Mouse (Mus musculus): ENCODE measurements around the gene Apba2.

Gene Apba2

GRCm38 (mm10) chr7:64665120-64665519, 163.6 kb downstream of the Apba2 start:
- no peak for DNase-seq

- no peak for DNase-seq
Observed at GRCm38 (mm10) chr7:64665716-64666298, 164.3 kb downstream of the Apba2 start.

GRCm38 (mm10) chr7:64667959-64668358, 166.5 kb downstream of the Apba2 start:
- DNase-seq: no peak

- no peak for DNase-seq
Observed at GRCm38 (mm10) chr7:64679771-64680479, 178.4 kb downstream of the Apba2 start.

GRCm38 (mm10) chr7:64684893-64685292, 183.4 kb downstream of the Apba2 start:
- no peak for DNase-seq

- no peak for DNase-seq
Observed at GRCm38 (mm10) chr7:64688115-64688817, 186.8 kb downstream of the Apba2 start.

GRCm38 (mm10) chr7:64691831-64692230, 190.3 kb downstream of the Apba2 start:
- DNase-seq: no peak

GRCm38 (mm10) chr7:64694937-64695336, 193.4 kb downstream of the Apba2 start:
- no peak for DNase-seq

- DNase-seq: no peak
Observed at GRCm38 (mm10) chr7:64696521-64697281, 195.2 kb downstream of the Apba2 start.

- DNase-seq: no peak
Observed at GRCm38 (mm10) chr7:64697791-64698337, 196.4 kb downstream of the Apba2 start.

- DNase-seq: no peak
Observed at GRCm38 (mm10) chr7:64704060-64704595, 202.6 kb downstream of the Apba2 start.

- DNase-seq: no peak
Observed at GRCm38 (mm10) chr7:64708176-64708575, 206.7 kb downstream of the Apba2 start.

- DNase-seq: no peak
Observed at GRCm38 (mm10) chr7:64709520-64710262, 208.2 kb downstream of the Apba2 start.

- no peak for DNase-seq
Observed at GRCm38 (mm10) chr7:64716286-64716685, 214.8 kb downstream of the Apba2 start.

GRCm38 (mm10) chr7:64723313-64723712, 221.8 kb downstream of the Apba2 start:
- no peak for DNase-seq

GRCm38 (mm10) chr7:64724409-64724808, 222.9 kb downstream of the Apba2 start:
- no peak for DNase-seq

- no peak for DNase-seq
Observed at GRCm38 (mm10) chr7:64725967-64726695, 224.6 kb downstream of the Apba2 start.

GRCm38 (mm10) chr7:64728181-64728591, 226.7 kb downstream of the Apba2 start:
- DNase-seq: no peak

- DNase-seq: no peak
Observed at GRCm38 (mm10) chr7:64728816-64729215, 227.3 kb downstream of the Apba2 start.

GRCm38 (mm10) chr7:64729785-64730184, 228.3 kb downstream of the Apba2 start:
- peak; percentile 33 for DNase-seq

GRCm38 (mm10) chr7:64739131-64739530, 237.6 kb downstream of the Apba2 start:
- DNase-seq: no peak
